Comparison of ENCODE assay signal across 8 mouse cellular contexts in the genomic region with DNA sequence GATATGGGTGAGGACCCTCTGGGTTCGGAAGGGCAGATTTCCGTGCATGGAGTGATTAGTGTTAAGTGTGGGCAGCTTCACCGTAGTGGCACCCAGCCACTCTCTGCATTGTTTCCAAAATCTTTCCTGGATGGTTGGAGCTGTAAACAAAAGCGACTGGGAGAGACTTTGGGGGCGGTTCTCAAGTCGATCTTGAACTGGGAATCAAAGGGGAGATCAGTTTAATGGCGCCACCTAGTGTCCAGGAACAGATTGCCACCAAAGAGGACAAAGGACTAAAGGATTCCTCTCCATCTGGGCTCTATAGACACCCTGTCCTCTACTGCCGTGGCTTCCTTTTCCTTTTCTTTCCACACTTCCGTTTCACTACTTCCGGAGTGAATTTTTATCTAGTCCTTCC. TPM values are rescaled to one million over a fixed set of nuclear protein-coding genes. Genes with fewer than 3 reads are reported as not detected.
DNase-seq lines count a peak whose midpoint lies in the region; ATAC-seq and TF ChIP-seq lines count a peak whose summit lies in the region.

No protein-coding gene starts in this region.

- H3K4me1 ChIP-seq in G1E (ENCODE audit: insufficient read depth, low read depth, low read length) = peaks cover 64% of the 10 kb centered on the region
- H3K4me1 ChIP-seq in forebrain, embryonic 16.5 days (replicated peaks; ENCODE audit: control insufficient read depth, insufficient read depth, low read length) = peaks cover 4% of the 10 kb centered on the region
- peaks cover 7% of the 10 kb centered on the region for H3K4me1 ChIP-seq in lung, adult 2 months (ENCODE audit: control insufficient read depth, insufficient read depth, low read length)

- H3K4me3 ChIP-seq in G1E (ENCODE audit: low read depth, low read length) = no peak overlapping the region
- no peak overlapping the region for H3K4me3 ChIP-seq in forebrain, embryonic 16.5 days (replicated peaks; ENCODE audit: low read length)
- peak overlapping the region; percentile 36 for H3K4me3 ChIP-seq in lung, adult 2 months (replicated peaks; ENCODE audit: extremely low read depth, low read depth, low read length)

- peak overlapping the region; percentile 50 for H3K4me2 ChIP-seq in forebrain, embryonic 16.5 days (ENCODE audit: low read length)

- H3K9me3 ChIP-seq in G1E (replicated peaks) = no peaks in the 10 kb centered on the region
- H3K9me3 ChIP-seq in forebrain, embryonic 16.5 days (ENCODE audit: control insufficient read depth, low read length) = no peaks in the 10 kb centered on the region

- peak overlapping the region; percentile 45; the same call in 1 of the 2 replicates for H3K9ac ChIP-seq in forebrain, embryonic 16.5 days (replicated peaks; ENCODE audit: low read depth, low read length)

- 8% methylated on average over 10 of the region's 10 CpGs for WGBS in forebrain, embryonic 16.5 days
- whole genome bisulfite sequencing in lung, adult 2 months = 4% methylated on average over 10 of the region's 10 CpGs

- H3K27me3 ChIP-seq in G1E (ENCODE audit: insufficient read depth, low read length) = no peaks in the 10 kb centered on the region
- H3K27me3 ChIP-seq in forebrain, embryonic 16.5 days (replicated peaks; ENCODE audit: control insufficient read depth, insufficient read depth, low read length) = no peaks in the 10 kb centered on the region

- no peak for TF ChIP-seq POLR2A in lung, adult 2 months (IDR thresholded peaks at IDR 0.05; ENCODE audit: borderline replicate concordance, extremely low read depth, low read depth, low read length)

- 0 out of 2 replicates have a peak overlapping the region, but pooled peaks have one; percentile 48 for H3K27ac ChIP-seq in forebrain, embryonic 16.5 days (ENCODE audit: low read length)

- peak; percentile 23; the same call in 1 of the 2 replicates for ATAC-seq in G1E (ENCODE audit: extremely low read depth, insufficient number of reproducible peaks, low FRiP score, poor library complexity, severe bottlenecking)
- peak; percentile 80 for ATAC-seq in forebrain, embryonic 16.5 days

- intact Hi-C loops in heart, postnatal 36 days (cut with DNase I) = loop anchor here (1.0 to 10.0 kb wide), 3 partner anchors 121 to 472 kb away; no protein-coding TSS in a partner anchor

- DNase-seq in G1E (ENCODE audit: low spot score) = peak; percentile 63
- DNase-seq in cerebellum, adult 11 months = peak; percentile 62
- DNase-seq in heart, postnatal 36 days = peak; percentile 79 to 81
- peak; percentile 74 to 94 for DNase-seq in layer of hippocampus, adult 18-20 months (ENCODE audit: low spot score in 2 of 2)
- DNase-seq in lung, adult 2 months = peak; percentile 69
- DNase-seq in ovary, postnatal 10 days (ENCODE audit: low spot score) = peak; percentile 68
- DNase-seq in thymus, postnatal 10 days (ENCODE audit: low spot score in 2 of 2) = peak; percentile 45 to 77

- peak; percentile 68 for TF ChIP-seq CTCF in G1E (IDR thresholded peaks at IDR 0.05; ENCODE audit: low read depth, low read length)
- peak; percentile 36; the same call in 1 of the 2 replicates for TF ChIP-seq CTCF in lung, adult 2 months (IDR thresholded peaks at IDR 0.05; ENCODE audit: insufficient read depth, low read length)

- peaks cover 58% of the 10 kb centered on the region for H3K36me3 ChIP-seq in G1E (replicated peaks)
- peaks cover 16% of the 10 kb centered on the region for H3K36me3 ChIP-seq in forebrain, embryonic 16.5 days (ENCODE audit: control insufficient read depth, insufficient read depth)

RNA-seq across cellular contexts. Expression of gene Psmd7, which starts 11.6 kb away (rescaled TPM):
- 143 and 160 TPM in 2 replicates for total RNA-seq in G1E (2014; fragmentation: Nextera tagmentation)
- total RNA-seq in G1E (2017) = 61.4 and 75.0 TPM in 2 replicates
- polyA plus RNA-seq in G1E (2012) = 41.9 and 42.9 TPM in 2 replicates
- 243 and 253 TPM in 2 replicates for polyA plus RNA-seq in forebrain, embryonic 16.5 days (2015; fragmentation: Nextera tagmentation; extraction: Ambion mirVana)
- 100 to 1,000 TPM in 1 of 2 experiments, 10 to 100 TPM in 1; 95.7 to 104 TPM for total RNA-seq in heart, postnatal 36 days (2021)
- total RNA-seq in layer of hippocampus, adult 18-20 months (2021) = 100 to 1,000 TPM; 108 to 113 TPM
- 39.2 and 52.2 TPM in 2 replicates for polyA plus RNA-seq in lung, adult 2 months (2012; rRNA removed)
